In the genomic region with DNA sequence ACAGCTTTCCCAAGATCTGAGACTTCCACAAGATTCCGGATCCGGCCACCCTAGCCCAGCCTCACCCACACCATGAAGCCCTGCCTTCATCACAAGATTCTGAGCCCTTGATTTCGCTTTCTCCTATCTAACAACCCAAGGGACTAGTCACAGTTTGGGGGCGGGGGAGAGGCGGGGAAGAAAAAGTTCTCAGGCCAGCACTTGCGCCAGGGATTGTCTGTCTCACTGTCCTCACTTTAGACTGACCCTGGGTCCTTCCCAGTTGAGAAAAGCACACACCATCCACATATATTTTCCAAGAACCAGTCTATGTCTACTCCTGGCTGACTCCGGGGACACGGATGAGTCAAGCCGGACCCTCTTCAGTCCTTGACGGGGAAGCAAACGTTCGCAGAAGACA, we compare ENCODE assay signal across 8 mouse cellular contexts. TPM values are rescaled to one million over a fixed set of nuclear protein-coding genes. Genes with fewer than 3 reads are reported as not detected.
DNase-seq lines count a peak whose midpoint lies in the region; ATAC-seq and TF ChIP-seq lines count a peak whose summit lies in the region.

No protein-coding gene starts in this region.

- H3K9me3 ChIP-seq in heart, embryonic 13.5 days = no peaks in the 10 kb centered on the region
- no peaks in the 10 kb centered on the region for H3K9me3 ChIP-seq in MEL (replicated peaks; ENCODE audit: insufficient read depth, low read length)
- H3K9me3 ChIP-seq in heart, postnatal 0 days (replicated peaks; ENCODE audit: control insufficient read depth, low read length) = no peaks in the 10 kb centered on the region
- no peaks in the 10 kb centered on the region for H3K9me3 ChIP-seq in midbrain, embryonic 11.5 days (ENCODE audit: control insufficient read depth, low read length)

- no peak for TF ChIP-seq RAD21 in MEL (IDR thresholded peaks at IDR 0.05; ENCODE audit: low read depth, low read length)

- peak overlapping the region; percentile 70 for H3K4me3 ChIP-seq in heart, embryonic 13.5 days
- peak overlapping the region; percentile 67 to 78 for H3K4me3 ChIP-seq in MEL (ENCODE audit: control insufficient read depth in 1 of 2, insufficient read depth in 1 of 2, low read depth in 2 of 2, low read length in 2 of 2)
- peak overlapping the region; percentile 59 for H3K4me3 ChIP-seq in heart, postnatal 0 days (ENCODE audit: low read depth, low read length)
- H3K4me3 ChIP-seq in midbrain, embryonic 11.5 days (ENCODE audit: low read depth, low read length) = peak overlapping the region; percentile 57

- no peak overlapping the region; the same call in 1 of the 2 replicates for H3K27ac ChIP-seq in heart, embryonic 13.5 days (replicated peaks)
- no peak overlapping the region for H3K27ac ChIP-seq in MEL (ENCODE audit: control insufficient read depth, low read depth, low read length)
- no peak overlapping the region for H3K27ac ChIP-seq in heart, postnatal 0 days (ENCODE audit: low read depth)
- no peak overlapping the region for H3K27ac ChIP-seq in midbrain, embryonic 11.5 days (ENCODE audit: low read depth, low read length)

- no peak for TF ChIP-seq EP300 in MEL (IDR thresholded peaks at IDR 0.05; ENCODE audit: low read depth in 1 of 2, low read length in 2 of 2)
- no peak for TF ChIP-seq EP300 in heart, postnatal 0 days (IDR thresholded peaks at IDR 0.05; ENCODE audit: low read depth)

- WGBS in heart, embryonic 13.5 days = 38% methylated on average over 12 of the region's 12 CpGs
- 43% methylated on average over 12 of the region's 12 CpGs for WGBS in heart, postnatal 0 days
- 48% methylated on average over 12 of the region's 12 CpGs for WGBS in midbrain, embryonic 11.5 days

- no peaks in the 10 kb centered on the region for H3K79me2 ChIP-seq in MEL (ENCODE audit: control insufficient read depth, insufficient read depth, low read length, poor library complexity)

- no peaks in the 10 kb centered on the region for H3K27me3 ChIP-seq in heart, embryonic 13.5 days (replicated peaks)
- H3K27me3 ChIP-seq in MEL (ENCODE audit: control insufficient read depth in 1 of 2, insufficient read depth in 2 of 2, low read length in 2 of 2) = no peaks in the 10 kb centered on the region
- no peaks in the 10 kb centered on the region for H3K27me3 ChIP-seq in heart, postnatal 0 days (ENCODE audit: control insufficient read depth, insufficient read depth, low read length)
- H3K27me3 ChIP-seq in midbrain, embryonic 11.5 days (ENCODE audit: control insufficient read depth, insufficient read depth, low read length) = no peaks in the 10 kb centered on the region

- no peak for DNase-seq in heart, adult 8-10 months (ENCODE audit: low spot score)
- peak; percentile 42 for DNase-seq in MEL (ENCODE audit: low read depth, low spot score)
- no peak for DNase-seq in heart, postnatal 0 days (ENCODE audit: low spot score)
- DNase-seq in midbrain, embryonic 11.5 days (ENCODE audit: low spot score, missing footprints) = no peak
- DNase-seq in right cerebral cortex, postnatal 25 days = no peak
- no peak for DNase-seq in embryo, embryonic 10 days (ENCODE audit: low spot score)

- H3K9ac ChIP-seq in heart, embryonic 13.5 days = peak overlapping the region; percentile 82
- H3K9ac ChIP-seq in MEL (ENCODE audit: control insufficient read depth, low read depth, low read length, poor library complexity, severe bottlenecking) = peak overlapping the region; percentile 59
- H3K9ac ChIP-seq in heart, postnatal 0 days (replicated peaks; ENCODE audit: low read depth, low read length) = peak overlapping the region; percentile 50
- H3K9ac ChIP-seq in midbrain, embryonic 11.5 days (ENCODE audit: low read length) = peak overlapping the region; percentile 67

- peak overlapping the region; percentile 97 for H3K4me2 ChIP-seq in heart, embryonic 13.5 days
- peak overlapping the region; percentile 85 for H3K4me2 ChIP-seq in heart, postnatal 0 days (ENCODE audit: low read depth, low read length)
- H3K4me2 ChIP-seq in midbrain, embryonic 11.5 days = peak overlapping the region; percentile 89

- peaks cover 10% of the 10 kb centered on the region; the same call in 1 of the 2 replicates for H3K36me3 ChIP-seq in heart, embryonic 13.5 days
- peaks cover 0 to 14% of the 10 kb centered on the region in 2 experiments; a peak in 2 of 4 replicates for H3K36me3 ChIP-seq in MEL (ENCODE audit: control insufficient read depth in 1 of 2, insufficient read depth in 2 of 2, low read length in 2 of 2)
- H3K36me3 ChIP-seq in heart, postnatal 0 days (replicated peaks; ENCODE audit: control insufficient read depth, insufficient read depth, low read length) = 0 out of 2 replicates have a peak, but pooled peaks cover 9% of the 10 kb centered on the region
- no peaks in the 10 kb centered on the region for H3K36me3 ChIP-seq in midbrain, embryonic 11.5 days (ENCODE audit: control insufficient read depth, insufficient read depth, low read length)

- no peak for ATAC-seq in heart, embryonic 13.5 days (ENCODE audit: extremely low read depth, insufficient number of reproducible peaks, low FRiP score, low TSS enrichment)
- ATAC-seq in heart, postnatal 0 days (ENCODE audit: insufficient read depth, low read depth) = no peak
- ATAC-seq in midbrain, embryonic 11.5 days (ENCODE audit: low FRiP score) = no peak
- ATAC-seq in megakaryocyte-erythroid progenitor cell, adult 5-6 weeks (replicated peaks; ENCODE audit: low FRiP score, low TSS enrichment, poor library complexity, severe bottlenecking) = no peak

- H3K4me1 ChIP-seq in heart, embryonic 13.5 days = peaks cover 11% of the 10 kb centered on the region
- peaks cover 0 to 21% of the 10 kb centered on the region in 2 experiments for H3K4me1 ChIP-seq in MEL (ENCODE audit: control insufficient read depth in 1 of 2, insufficient read depth in 2 of 2, low read length in 2 of 2)
- no peaks in the 10 kb centered on the region for H3K4me1 ChIP-seq in heart, postnatal 0 days (ENCODE audit: control insufficient read depth, insufficient read depth)
- H3K4me1 ChIP-seq in midbrain, embryonic 11.5 days (ENCODE audit: control insufficient read depth, insufficient read depth, low read length) = peaks cover 4% of the 10 kb centered on the region

- TF ChIP-seq CTCF in MEL (IDR thresholded peaks at IDR 0.05 in 2 of 3, conservative IDR thresholded peaks at IDR 0.05 in 1 of 3; ENCODE audit: control insufficient read depth in 1 of 3, insufficient read depth in 1 of 3, low read depth in 2 of 3, low read length in 3 of 3, poor library complexity in 1 of 3, severe bottlenecking in 1 of 3) = no peak
- TF ChIP-seq CTCF in heart, postnatal 0 days (IDR thresholded peaks at IDR 0.05; ENCODE audit: low read depth) = no peak

- no peak for TF ChIP-seq POLR2A in MEL (IDR thresholded peaks at IDR 0.05; ENCODE audit: control insufficient read depth in 1 of 2, insufficient read depth in 1 of 2, low read depth in 1 of 2, low read length in 2 of 2, poor library complexity in 1 of 2)

TF ChIP-seq in MEL, 35 proteins besides CTCF, POLR2A, EP300 and RAD21 (continues in another document):
- TF ChIP-seq USF1 (IDR thresholded peaks at IDR 0.05; ENCODE audit: low read depth, low read length) = no peak
- TF ChIP-seq KAT2A (conservative IDR thresholded peaks at IDR 0.05; ENCODE audit: low read depth, low read length) = no peak
- TF ChIP-seq POLR2AphosphoS2 (IDR thresholded peaks at IDR 0.05; ENCODE audit: low read length) = no peak
- TF ChIP-seq HCFC1 (IDR thresholded peaks at IDR 0.05; ENCODE audit: low read depth, low read length) = no peak
- TF ChIP-seq ZKSCAN1 (IDR thresholded peaks at IDR 0.05; ENCODE audit: low read depth, low read length) = no peak
- no peak for TF ChIP-seq MYC (IDR thresholded peaks at IDR 0.05; ENCODE audit: low read depth, low read length)
- TF ChIP-seq CHD2 (IDR thresholded peaks at IDR 0.05; ENCODE audit: low read length) = no peak

RNA-seq across cellular contexts. Expression of a gene that starts 0.7 kb away (rescaled TPM):
- polyA plus RNA-seq in heart, embryonic 13.5 days (2015; fragmentation: Nextera tagmentation; extraction: Ambion mirVana) = 3.8 and 4.4 TPM in 2 replicates
- 1 to 10 TPM; 1.1 to 2.1 (median 1.8) TPM for total RNA-seq in heart, adult 8-10 months (2022)
- 2.4 and 2.8 TPM in 2 replicates for total RNA-seq in MEL (2012; rRNA removed)
- 1 to 10 TPM in 1 of 2 experiments, not detected in 1; 3.9 TPM for polyA plus RNA-seq in MEL (2012; ENCODE audit: insufficient read depth in 1 of 2, insufficient read length in 2 of 2, low read depth in 1 of 2, low replicate concordance in 2 of 2, missing spikeins in 1 of 2)
- 0.53 and 0.54 TPM in 2 replicates for total RNA-seq in heart, postnatal 0 days (2014; rRNA removed; ENCODE audit: low replicate concordance)
- 2.1 and 3.0 TPM in 2 replicates for polyA plus RNA-seq in heart, postnatal 0 days (2015; fragmentation: Nextera tagmentation; extraction: Ambion mirVana)
- polyA plus RNA-seq in midbrain, embryonic 11.5 days (2014; fragmentation: Nextera tagmentation; extraction: Ambion mirVana) = 3.5 and 4.5 TPM in 2 replicates
- total RNA-seq in megakaryocyte-erythroid progenitor cell, adult 5-6 weeks (2014; fragmentation: Nextera tagmentation) = 0.92 and 2.9 TPM in 2 replicates
- 0.42 and 1.9 TPM in 2 replicates for total RNA-seq in megakaryocyte-erythroid progenitor cell, adult 5-6 weeks (2017)

RNA-seq across cellular contexts. Expression of a gene that starts 25.4 kb away (rescaled TPM):
- polyA plus RNA-seq in heart, embryonic 13.5 days (2015; fragmentation: Nextera tagmentation; extraction: Ambion mirVana) = 6.1 TPM in 2 replicates
- under 1 TPM; 0.34 to 0.94 (median 0.59) TPM for total RNA-seq in heart, adult 8-10 months (2022)
- 0.20 and 0.69 TPM in 2 replicates for total RNA-seq in MEL (2012; rRNA removed)
- under 1 TPM in 1 of 2 experiments, not detected in 1; 0.28 TPM for polyA plus RNA-seq in MEL (2012; ENCODE audit: insufficient read depth in 1 of 2, insufficient read length in 2 of 2, low read depth in 1 of 2, low replicate concordance in 2 of 2, missing spikeins in 1 of 2)
- 0.11 and 2.6 TPM in 2 replicates for total RNA-seq in heart, postnatal 0 days (2014; rRNA removed; ENCODE audit: low replicate concordance)
- 1.7 TPM in 2 replicates for polyA plus RNA-seq in heart, postnatal 0 days (2015; fragmentation: Nextera tagmentation; extraction: Ambion mirVana)
- polyA plus RNA-seq in midbrain, embryonic 11.5 days (2014; fragmentation: Nextera tagmentation; extraction: Ambion mirVana) = 2.1 and 2.4 TPM in 2 replicates
- not detected in 2 replicates for total RNA-seq in megakaryocyte-erythroid progenitor cell, adult 5-6 weeks (2014; fragmentation: Nextera tagmentation)
- total RNA-seq in megakaryocyte-erythroid progenitor cell, adult 5-6 weeks (2017) = not detected in 2 replicates

RNA-seq across cellular contexts. Expression of a gene that starts 36.5 kb away (rescaled TPM):
- polyA plus RNA-seq in heart, embryonic 13.5 days (2015; fragmentation: Nextera tagmentation; extraction: Ambion mirVana) = 80.2 and 81.2 TPM in 2 replicates
- total RNA-seq in heart, adult 8-10 months (2022) = 10 to 100 TPM; 10.3 to 15.6 (median 12.6) TPM
- 102 and 119 TPM in 2 replicates for total RNA-seq in MEL (2012; rRNA removed)
- polyA plus RNA-seq in MEL (2012; ENCODE audit: insufficient read depth in 1 of 2, insufficient read length in 2 of 2, low read depth in 1 of 2, low replicate concordance in 2 of 2, missing spikeins in 1 of 2) = 100 to 1,000 TPM in 1 of 2 experiments, not detected in 1; 103 TPM
- 26.1 and 56.1 TPM in 2 replicates for total RNA-seq in heart, postnatal 0 days (2014; rRNA removed; ENCODE audit: low replicate concordance)
- polyA plus RNA-seq in heart, postnatal 0 days (2015; fragmentation: Nextera tagmentation; extraction: Ambion mirVana) = 32.0 and 35.0 TPM in 2 replicates
- polyA plus RNA-seq in midbrain, embryonic 11.5 days (2014; fragmentation: Nextera tagmentation; extraction: Ambion mirVana) = 164 TPM in 2 replicates
- 108 and 128 TPM in 2 replicates for total RNA-seq in megakaryocyte-erythroid progenitor cell, adult 5-6 weeks (2014; fragmentation: Nextera tagmentation)
- 52.6 and 55.3 TPM in 2 replicates for total RNA-seq in megakaryocyte-erythroid progenitor cell, adult 5-6 weeks (2017)
